13 mouse cellular contexts compared by ENCODE assay signal in the genomic region with DNA sequence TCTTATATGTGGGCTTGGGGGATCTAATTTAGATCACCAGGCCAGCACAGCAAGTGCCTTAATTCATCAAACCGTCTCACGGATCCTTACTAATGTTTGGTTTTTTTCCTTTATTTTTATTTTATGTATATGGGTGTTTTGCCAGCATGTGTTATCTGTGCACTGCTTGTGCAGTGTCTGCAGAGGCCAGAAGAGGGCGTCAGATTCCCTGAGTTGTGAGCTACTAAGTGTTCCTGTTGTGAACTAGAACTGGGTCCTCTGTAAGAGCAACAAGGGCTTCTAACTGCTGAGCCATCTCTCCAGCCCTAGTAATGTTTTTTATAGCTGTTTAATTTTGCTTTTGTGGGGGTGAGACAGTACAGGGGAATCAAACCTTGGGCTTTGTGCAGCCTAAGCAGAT. TPM values are rescaled to one million over a fixed set of nuclear protein-coding genes. Genes with fewer than 3 reads are reported as not detected.
DNase-seq lines count a peak whose midpoint lies in the region; ATAC-seq and TF ChIP-seq lines count a peak whose summit lies in the region.
"Had no signal": no experiment of that assay in that cellular context is flagged by ENCODE, and none has a peak within 500 bp of the region (broad histone marks: within the 10 kb centered on the region; RNA-seq: fewer than 3 reads in every experiment).

No protein-coding gene starts in this region.

- no peak for ATAC-seq in forebrain, postnatal 0 days
- no peak for ATAC-seq in forebrain, embryonic 15.5 days (replicated peaks)
- ATAC-seq in lung, embryonic 14.5 days (ENCODE audit: insufficient read depth), result no peak
- ATAC-seq in liver, postnatal 0 days, result no peak

- H3K9me3 ChIP-seq in forebrain, postnatal 0 days (ENCODE audit: low read length), result no peaks in the 10 kb centered on the region
- H3K9me3 ChIP-seq in forebrain, embryonic 15.5 days, result no peaks in the 10 kb centered on the region
- H3K9me3 ChIP-seq in lung, embryonic 14.5 days (ENCODE audit: low read depth, low read length), result no peaks in the 10 kb centered on the region
- no peaks in the 10 kb centered on the region for H3K9me3 ChIP-seq in liver, postnatal 0 days (ENCODE audit: low read length)
- H3K9me3 ChIP-seq: hindbrain, embryonic 13.5 days; lung, embryonic 15.5 days; neural tube, embryonic 12.5 days had no signal

- H3K27me3 ChIP-seq in forebrain, postnatal 0 days (ENCODE audit: insufficient read depth, low read length), result no peaks in the 10 kb centered on the region
- H3K27me3 ChIP-seq in forebrain, embryonic 15.5 days, result no peaks in the 10 kb centered on the region
- no peaks in the 10 kb centered on the region for H3K27me3 ChIP-seq in lung, embryonic 14.5 days (ENCODE audit: insufficient read depth, low read length)
- no peaks in the 10 kb centered on the region for H3K27me3 ChIP-seq in liver, postnatal 0 days (ENCODE audit: insufficient read depth, low read length)
- H3K27me3 ChIP-seq: hindbrain, embryonic 13.5 days; lung, embryonic 15.5 days; neural tube, embryonic 12.5 days had no signal

- no peak overlapping the region for H3K4me3 ChIP-seq in forebrain, postnatal 0 days (ENCODE audit: low read depth, low read length)
- H3K4me3 ChIP-seq in forebrain, embryonic 15.5 days, result no peak overlapping the region
- H3K4me3 ChIP-seq in lung, embryonic 14.5 days (ENCODE audit: low read depth, low read length), result no peak overlapping the region
- H3K4me3 ChIP-seq in liver, postnatal 0 days (ENCODE audit: low read depth, low read length), result no peak overlapping the region
- H3K4me3 ChIP-seq: hindbrain, embryonic 13.5 days; lung, embryonic 15.5 days; neural tube, embryonic 12.5 days had no signal

- DNase-seq in forebrain, postnatal 0 days, result no peak
- no peak for DNase-seq in lung, embryonic 14.5 days
- no peak for DNase-seq in lung, adult 18-20 months
- peak; percentile 39 for DNase-seq in MEL-GATA-1-ER (ENCODE audit: extremely low read depth, low read depth)
- peak; percentile 32 for DNase-seq in liver, postnatal 0 days
- no peak for DNase-seq in adipocyte (ENCODE audit: low spot score)
- DNase-seq in cerebellum, adult 9-10 months, result no peak
- DNase-seq: gastrocnemius, postnatal 10 days had no signal

- H3K4me2 ChIP-seq in forebrain, postnatal 0 days (ENCODE audit: low read depth), result no peak overlapping the region
- H3K4me2 ChIP-seq in forebrain, embryonic 15.5 days (replicated peaks), result no peak overlapping the region
- no peak overlapping the region for H3K4me2 ChIP-seq in lung, embryonic 14.5 days
- no peak overlapping the region for H3K4me2 ChIP-seq in liver, postnatal 0 days (ENCODE audit: low read depth, low read length)
- H3K4me2 ChIP-seq: hindbrain, embryonic 13.5 days; lung, embryonic 15.5 days; neural tube, embryonic 12.5 days had no signal

- H3K9ac ChIP-seq in forebrain, postnatal 0 days, result no peak overlapping the region
- no peak overlapping the region for H3K9ac ChIP-seq in forebrain, embryonic 15.5 days (replicated peaks)
- H3K9ac ChIP-seq in lung, embryonic 14.5 days, result no peak overlapping the region
- no peak overlapping the region for H3K9ac ChIP-seq in liver, postnatal 0 days (replicated peaks)
- H3K9ac ChIP-seq: hindbrain, embryonic 13.5 days; lung, embryonic 15.5 days; neural tube, embryonic 12.5 days had no signal

- H3K36me3 ChIP-seq in forebrain, postnatal 0 days (ENCODE audit: insufficient read depth), result no peaks in the 10 kb centered on the region
- H3K36me3 ChIP-seq in forebrain, embryonic 15.5 days, result no peaks in the 10 kb centered on the region
- 0 out of 2 replicates have a peak, but pooled peaks cover 2% of the 10 kb centered on the region for H3K36me3 ChIP-seq in lung, embryonic 14.5 days (ENCODE audit: insufficient read depth)
- H3K36me3 ChIP-seq in liver, postnatal 0 days (replicated peaks; ENCODE audit: insufficient read depth, low read length), result no peaks in the 10 kb centered on the region; the same call in 1 of the 2 replicates
- H3K36me3 ChIP-seq: hindbrain, embryonic 13.5 days; lung, embryonic 15.5 days; neural tube, embryonic 12.5 days had no signal

- H3K4me1 ChIP-seq in forebrain, postnatal 0 days (ENCODE audit: insufficient read depth), result no peaks in the 10 kb centered on the region
- peaks cover 8% of the 10 kb centered on the region; the same call in 1 of the 2 replicates for H3K4me1 ChIP-seq in forebrain, embryonic 15.5 days
- H3K4me1 ChIP-seq in lung, embryonic 14.5 days (ENCODE audit: insufficient read depth), result no peaks in the 10 kb centered on the region
- no peaks in the 10 kb centered on the region for H3K4me1 ChIP-seq in liver, postnatal 0 days (ENCODE audit: insufficient read depth)

- WGBS in forebrain, postnatal 0 days, result 57% methylated on average over 3 of the region's 3 CpGs
- WGBS in forebrain, embryonic 15.5 days, result 54% methylated on average over 3 of the region's 3 CpGs
- 51% methylated on average over 3 of the region's 3 CpGs for WGBS in lung, embryonic 14.5 days
- WGBS in liver, postnatal 0 days (ENCODE audit: insufficient replicate concordance), result 58% methylated on average over 3 of the region's 3 CpGs

- H3K27ac ChIP-seq in forebrain, postnatal 0 days (ENCODE audit: low read depth, low read length), result no peak overlapping the region
- H3K27ac ChIP-seq in forebrain, embryonic 15.5 days (replicated peaks), result no peak overlapping the region
- no peak overlapping the region for H3K27ac ChIP-seq in lung, embryonic 14.5 days (ENCODE audit: low read depth)
- no peak overlapping the region for H3K27ac ChIP-seq in liver, postnatal 0 days (ENCODE audit: low read depth)
- H3K27ac ChIP-seq: hindbrain, embryonic 13.5 days; lung, embryonic 15.5 days; neural tube, embryonic 12.5 days had no signal

- 0 out of 2 replicates have a peak, but pooled peaks have one; percentile 6 for TF ChIP-seq CTCF in forebrain, postnatal 0 days (IDR thresholded peaks at IDR 0.05; ENCODE audit: low read depth)
- TF ChIP-seq CTCF in lung, embryonic 14.5 days (IDR thresholded peaks at IDR 0.05; ENCODE audit: low read depth), result peak; percentile 27; the same call in 1 of the 2 replicates
- TF ChIP-seq CTCF in liver, postnatal 0 days (IDR thresholded peaks at IDR 0.05; ENCODE audit: low read depth), result peak; percentile 57

- no peak for TF ChIP-seq EP300 in liver, postnatal 0 days (IDR thresholded peaks at IDR 0.05; ENCODE audit: low read depth)

RNA-seq across cellular contexts. Expression of gene Tlk2, which starts 23.8 kb away (rescaled TPM):
- total RNA-seq in forebrain, postnatal 0 days (2014; rRNA removed), result 71.1 and 94.0 TPM in 2 replicates
- polyA plus RNA-seq in forebrain, postnatal 0 days (2015; fragmentation: Nextera tagmentation; extraction: Ambion mirVana), result 12.4 and 13.9 TPM in 2 replicates
- 18.6 TPM in 2 replicates for polyA plus RNA-seq in forebrain, embryonic 15.5 days (2015; fragmentation: Nextera tagmentation; extraction: Ambion mirVana)
- 26.8 and 28.0 TPM in 2 replicates for polyA plus RNA-seq in lung, embryonic 14.5 days (2014; fragmentation: Nextera tagmentation; extraction: Ambion mirVana)
- 5.3 and 6.4 TPM in 2 replicates for polyA plus RNA-seq in liver, postnatal 0 days (2015; fragmentation: Nextera tagmentation; extraction: Ambion mirVana)

RNA-seq across cellular contexts. Expression of gene Gm10842, which starts 55.7 kb away (rescaled TPM):
- not detected in 2 replicates for total RNA-seq in forebrain, postnatal 0 days (2014; rRNA removed)
- polyA plus RNA-seq in forebrain, postnatal 0 days (2015; fragmentation: Nextera tagmentation; extraction: Ambion mirVana), result not detected in 2 replicates
- not detected in 2 replicates for polyA plus RNA-seq in forebrain, embryonic 15.5 days (2015; fragmentation: Nextera tagmentation; extraction: Ambion mirVana)
- polyA plus RNA-seq in lung, embryonic 14.5 days (2014; fragmentation: Nextera tagmentation; extraction: Ambion mirVana), result not detected in 2 replicates
- polyA plus RNA-seq in liver, postnatal 0 days (2015; fragmentation: Nextera tagmentation; extraction: Ambion mirVana), result not detected in 2 replicates
- total RNA-seq: gastrocnemius, postnatal 10 days; layer of hippocampus, postnatal 14 days had no signal
- polyA plus RNA-seq: hindbrain, embryonic 13.5 days; lung, embryonic 15.5 days; neural tube, embryonic 12.5 days had no signal

Comparison
In these comparisons a context has a peak if more than half of its experiments do, and no peak if none do; other contexts are left out.
1. DNase-seq: peak in MEL-GATA-1-ER (single experiment) and liver, postnatal 0 days (single experiment); none in forebrain, postnatal 0 days (single experiment), lung, embryonic 14.5 days (single experiment), lung, adult 18-20 months (0 of 2), adipocyte (single experiment) and cerebellum, adult 9-10 months (single experiment).
2. CTCF ChIP-seq: peak in every context shown above with its lines; median percentile 57 in liver, postnatal 0 days; 27 in lung, embryonic 14.5 days; 6 in forebrain, postnatal 0 days.